Mouse (Mus musculus): ENCODE results near the gene Foxc1. TPM values are rescaled to one million over a fixed set of nuclear protein-coding genes. Genes with fewer than 3 reads are reported as not detected.
A peak's percentile ranks its signal among the peaks of the same experiment; 100 is the strongest.

The Foxc1 gene
- polyA plus RNA-seq, 1 experiment from 2014 or later, result 0.37 TPM

DNA sequence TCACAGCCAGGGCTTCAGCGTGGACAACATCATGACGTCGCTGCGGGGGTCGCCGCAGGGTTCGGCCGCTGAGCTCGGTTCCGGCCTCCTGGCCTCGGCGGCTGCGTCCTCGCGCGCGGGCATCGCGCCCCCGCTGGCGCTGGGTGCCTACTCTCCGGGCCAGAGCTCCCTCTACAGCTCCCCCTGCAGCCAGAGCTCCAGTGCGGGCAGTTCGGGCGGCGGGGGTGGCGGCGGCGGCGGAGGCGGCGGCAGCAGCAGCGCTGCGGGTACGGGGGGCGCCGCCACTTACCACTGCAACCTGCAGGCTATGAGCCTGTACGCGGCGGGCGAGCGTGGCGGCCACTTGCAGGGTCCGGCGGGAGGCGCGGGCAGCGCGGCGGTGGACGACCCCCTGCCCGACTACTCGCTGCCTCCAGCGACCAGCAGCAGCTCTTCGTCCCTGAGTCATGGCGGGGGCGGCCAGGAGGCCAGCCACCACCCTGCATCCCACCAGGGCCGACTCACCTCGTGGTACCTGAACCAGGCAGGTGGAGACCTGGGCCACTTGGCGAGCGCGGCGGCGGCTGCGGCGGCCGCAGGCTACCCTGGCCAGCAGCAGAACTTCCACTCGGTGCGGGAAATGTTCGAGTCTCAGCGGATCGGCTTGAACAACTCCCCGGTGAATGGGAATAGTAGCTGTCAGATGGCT, 1.8 kb downstream of the Foxc1 start:
- ATAC-seq (no peak), DNase-seq (ENCODE audit: low spot score) (peak; percentile 32)
- no peak overlapping the region for H3K27ac ChIP-seq (ENCODE audit: low read length)
- peaks cover 87% of the 10 kb centered on the region for H3K27me3 ChIP-seq (replicated peaks; ENCODE audit: insufficient read depth, low read length)
- H3K4me2 ChIP-seq (replicated peaks; ENCODE audit: low read depth, low read length), result peak overlapping the region; percentile 94
- no peaks in the 10 kb centered on the region for H3K36me3 ChIP-seq (ENCODE audit: insufficient read depth, low read length)
- 0% methylated on average over 39 of the region's 73 CpGs for WGBS
- peak; percentile 47 for TF ChIP-seq CTCF (IDR thresholded peaks at IDR 0.05)
- TF ChIP-seq EP300 (IDR thresholded peaks at IDR 0.05), result no peak
- H3K9me3 ChIP-seq (ENCODE audit: low read length), result no peaks in the 10 kb centered on the region
- no peak overlapping the region for H3K9ac ChIP-seq (replicated peaks; ENCODE audit: low read depth)
- peaks cover 6% of the 10 kb centered on the region for H3K4me1 ChIP-seq (ENCODE audit: insufficient read depth, low read depth, low read length)
- H3K4me3 ChIP-seq (ENCODE audit: low read depth, low read length), result peak overlapping the region; percentile 50

DNA sequence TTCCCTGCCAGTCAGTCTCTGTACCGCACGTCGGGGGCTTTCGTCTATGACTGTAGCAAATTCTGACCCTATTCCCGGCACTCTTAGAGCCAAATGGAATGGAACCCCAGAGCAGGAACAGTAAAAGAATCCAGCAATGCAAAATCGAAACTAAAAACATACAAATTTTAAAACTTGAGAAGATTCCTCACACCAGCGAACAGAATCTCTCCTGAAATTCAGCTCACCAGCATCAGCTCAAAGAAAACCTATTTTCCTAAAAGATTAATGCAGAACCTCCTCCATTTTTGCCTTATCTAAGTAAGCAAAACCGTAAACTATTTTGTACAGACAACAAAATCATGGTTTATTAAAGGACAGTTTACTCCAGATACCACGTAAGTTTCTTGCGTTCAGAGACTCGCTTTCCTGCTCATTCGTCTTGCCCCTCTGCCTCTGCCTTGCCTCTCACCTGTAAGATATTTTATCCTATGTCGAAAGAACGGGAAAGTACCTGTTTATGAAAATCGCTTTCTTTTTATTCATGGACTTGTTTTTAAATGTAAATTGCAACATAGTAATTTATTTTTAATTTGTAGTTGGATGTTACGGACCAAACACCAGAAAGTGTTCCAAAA, 2.5 kb downstream of the Foxc1 start:
- H3K27me3 ChIP-seq (replicated peaks; ENCODE audit: insufficient read depth, low read length), result peaks cover 87% of the 10 kb centered on the region
- ATAC-seq (no peak), DNase-seq (ENCODE audit: low spot score) (no peak)
- peak overlapping the region; percentile 94 for H3K4me2 ChIP-seq (replicated peaks; ENCODE audit: low read depth, low read length)
- WGBS, result 15% methylated on average over 16 of the region's 16 CpGs
- no peaks in the 10 kb centered on the region for H3K36me3 ChIP-seq (ENCODE audit: insufficient read depth, low read length)
- peak overlapping the region; percentile 50 for H3K4me3 ChIP-seq (ENCODE audit: low read depth, low read length)
- TF ChIP-seq EP300 (IDR thresholded peaks at IDR 0.05) (no peak), CTCF (IDR thresholded peaks at IDR 0.05) (no peak)
- H3K9ac ChIP-seq (replicated peaks; ENCODE audit: low read depth), result no peak overlapping the region
- no peaks in the 10 kb centered on the region for H3K9me3 ChIP-seq (ENCODE audit: low read length)
- H3K27ac ChIP-seq (ENCODE audit: low read length), result no peak overlapping the region
- peaks cover 6% of the 10 kb centered on the region for H3K4me1 ChIP-seq (ENCODE audit: insufficient read depth, low read depth, low read length)

DNA sequence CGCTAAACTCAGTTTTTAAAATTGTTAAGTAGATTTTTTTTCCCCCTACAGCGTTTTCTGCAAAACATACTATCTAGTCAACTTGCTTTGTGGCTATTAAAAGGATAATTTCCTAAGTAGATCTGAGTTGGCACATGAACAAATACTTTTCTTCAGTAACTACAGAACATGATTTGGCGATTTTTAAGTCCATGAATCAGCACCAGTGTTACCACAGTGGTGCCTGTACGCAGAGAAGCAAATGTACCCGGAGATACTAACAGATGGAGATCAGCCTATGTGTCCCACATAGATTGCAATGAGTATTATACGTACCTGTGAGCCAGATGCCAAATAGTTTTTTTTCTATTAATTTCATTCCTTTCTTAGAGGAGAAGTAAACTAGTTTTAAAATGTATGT, 3.3 kb downstream of the Foxc1 start:
- DNase-seq (ENCODE audit: low spot score), result no peak
- WGBS, result 32% methylated on average over 6 of the region's 6 CpGs
- H3K4me3 ChIP-seq (ENCODE audit: low read depth, low read length), result no peak overlapping the region

DNA sequence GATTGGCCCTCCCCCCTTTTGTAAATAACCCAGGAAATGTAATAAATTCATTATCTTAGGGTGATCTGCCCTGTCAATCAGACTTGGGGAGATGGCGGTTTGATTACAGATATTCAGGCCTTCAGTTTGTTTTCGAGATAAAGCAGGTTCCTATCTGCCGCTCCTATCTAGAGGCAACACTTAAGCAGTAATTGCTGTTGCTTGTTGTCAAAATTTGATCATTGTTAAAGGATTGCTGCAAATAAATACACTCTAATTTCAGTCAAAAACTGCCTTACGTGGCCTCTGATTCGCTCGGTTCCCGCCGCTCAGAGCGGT, 3.9 kb downstream of the Foxc1 start:
- Histone ChIP-seq H3K27ac (ENCODE audit: low read length) (no peak overlapping the region), H3K4me2 (replicated peaks; ENCODE audit: low read depth, low read length) (no peak overlapping the region), H3K36me3 (ENCODE audit: insufficient read depth, low read length) (no peaks in the 10 kb centered on the region), H3K4me3 (ENCODE audit: low read depth, low read length) (peak overlapping the region; percentile 30), H3K9me3 (ENCODE audit: low read length) (no peaks in the 10 kb centered on the region), H3K9ac (replicated peaks; ENCODE audit: low read depth) (no peak overlapping the region), H3K4me1 (ENCODE audit: insufficient read depth, low read depth, low read length) (peaks cover 6% of the 10 kb centered on the region), H3K27me3 (replicated peaks; ENCODE audit: insufficient read depth, low read length) (peaks cover 83% of the 10 kb centered on the region)
- ATAC-seq (no peak), DNase-seq (ENCODE audit: low spot score) (no peak)
- no peak for TF ChIP-seq EP300 (IDR thresholded peaks at IDR 0.05)
- no peak for TF ChIP-seq CTCF (IDR thresholded peaks at IDR 0.05)
- WGBS, result 17% methylated on average over 9 of the region's 9 CpGs

More for the DNA sequence above, 3.3 kb downstream of the Foxc1 start:
- no peak overlapping the region for H3K4me2 ChIP-seq (replicated peaks; ENCODE audit: low read depth, low read length)
- no peak overlapping the region for H3K9ac ChIP-seq (replicated peaks; ENCODE audit: low read depth)
- H3K27me3 ChIP-seq (replicated peaks; ENCODE audit: insufficient read depth, low read length), result peaks cover 86% of the 10 kb centered on the region
- H3K4me1 ChIP-seq (ENCODE audit: insufficient read depth, low read depth, low read length), result peaks cover 6% of the 10 kb centered on the region
- H3K27ac ChIP-seq (ENCODE audit: low read length), result no peak overlapping the region
- no peaks in the 10 kb centered on the region for H3K9me3 ChIP-seq (ENCODE audit: low read length)
- H3K36me3 ChIP-seq (ENCODE audit: insufficient read depth, low read length), result no peaks in the 10 kb centered on the region
- ATAC-seq, result no peak
- TF ChIP-seq CTCF (IDR thresholded peaks at IDR 0.05), result no peak
- no peak for TF ChIP-seq EP300 (IDR thresholded peaks at IDR 0.05)

DNA sequence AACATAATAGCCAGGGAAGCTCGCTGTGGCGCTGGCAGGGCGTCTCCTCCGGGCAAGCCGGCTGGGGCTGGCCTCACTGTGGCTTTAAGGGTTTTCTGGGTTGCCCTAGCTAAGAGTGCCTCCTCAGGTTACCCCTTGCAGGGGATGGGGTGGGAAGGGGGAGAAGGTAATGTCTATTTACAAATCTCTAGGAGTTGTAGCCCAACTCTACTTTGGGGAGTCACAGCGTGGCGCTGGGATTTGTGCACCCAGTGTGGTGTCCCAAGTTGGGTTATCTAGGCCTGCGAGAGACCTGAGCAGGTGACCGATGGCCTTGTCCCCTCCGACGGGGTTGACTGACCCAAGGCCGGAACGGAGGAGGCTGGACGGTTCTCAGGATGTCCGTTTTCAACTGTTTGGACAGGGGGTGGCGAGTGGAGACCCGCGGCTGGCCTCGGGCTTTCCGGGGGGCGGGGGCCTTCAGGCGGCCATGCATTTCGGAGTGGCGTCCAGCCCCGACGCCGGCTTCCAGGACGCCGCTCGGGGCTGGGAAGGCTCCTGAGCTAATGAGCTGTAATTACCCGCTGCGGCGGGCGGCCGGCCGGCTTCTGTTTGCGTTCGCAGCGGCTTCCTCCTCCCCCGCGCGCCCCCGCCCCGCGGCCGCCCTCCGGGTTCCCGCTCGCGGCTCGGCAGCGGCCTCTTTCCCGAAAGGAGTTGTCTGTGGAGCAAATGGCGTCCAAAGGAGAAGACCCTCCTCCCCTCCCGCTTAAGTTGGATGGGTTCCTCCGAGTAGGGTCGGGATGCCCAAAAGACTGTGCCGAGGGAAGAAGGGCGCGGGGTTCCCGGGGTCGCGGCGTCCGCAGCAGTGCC, 4.5 kb downstream of the Foxc1 start:
- Histone ChIP-seq H3K4me1 (ENCODE audit: insufficient read depth, low read depth, low read length) (peaks cover 6% of the 10 kb centered on the region), H3K9me3 (ENCODE audit: low read length) (no peaks in the 10 kb centered on the region), H3K27ac (ENCODE audit: low read length) (no peak overlapping the region), H3K36me3 (ENCODE audit: insufficient read depth, low read length) (no peaks in the 10 kb centered on the region), H3K27me3 (replicated peaks; ENCODE audit: insufficient read depth, low read length) (peaks cover 83% of the 10 kb centered on the region), H3K4me2 (replicated peaks; ENCODE audit: low read depth, low read length) (peak overlapping the region; percentile 48), H3K4me3 (ENCODE audit: low read depth, low read length) (peak overlapping the region; percentile 30), H3K9ac (replicated peaks; ENCODE audit: low read depth) (no peak overlapping the region)
- no peak for ATAC-seq
- WGBS, result 2% methylated on average over 40 of the region's 65 CpGs
- DNase-seq (ENCODE audit: low spot score), result no peak
- no peak for TF ChIP-seq EP300 (IDR thresholded peaks at IDR 0.05)
- no peak for TF ChIP-seq CTCF (IDR thresholded peaks at IDR 0.05)

DNA sequence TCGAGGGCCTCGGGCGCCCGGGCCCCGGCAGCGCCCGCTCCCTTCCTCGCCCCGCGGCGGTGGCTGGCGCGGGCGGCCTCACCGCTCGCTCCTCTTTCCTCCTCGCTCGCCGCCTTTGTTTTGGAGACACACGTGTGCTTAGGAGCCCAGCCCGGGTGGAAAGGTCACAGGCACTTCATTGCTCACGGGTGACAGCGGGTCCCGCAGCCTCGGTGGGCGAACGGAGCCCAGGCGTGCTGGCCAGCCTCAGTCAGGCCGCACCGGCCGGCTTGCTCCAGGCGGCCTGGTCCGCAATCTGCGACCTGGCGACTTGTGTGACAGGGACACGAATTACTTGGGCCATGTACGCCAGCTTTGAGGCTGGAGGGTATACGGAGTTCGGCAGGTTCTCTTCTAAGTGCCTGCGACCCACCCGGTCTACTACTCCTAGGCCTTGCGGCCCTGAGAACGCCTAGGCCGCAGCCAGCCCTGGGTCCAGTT, 5.1 kb downstream of the Foxc1 start:
- H3K36me3 ChIP-seq (ENCODE audit: insufficient read depth, low read length), result no peaks in the 10 kb centered on the region
- no peak overlapping the region for H3K27ac ChIP-seq (ENCODE audit: low read length)
- peaks cover 78% of the 10 kb centered on the region for H3K27me3 ChIP-seq (replicated peaks; ENCODE audit: insufficient read depth, low read length)
- WGBS, result 41% methylated on average over 25 of the region's 44 CpGs
- peak overlapping the region; percentile 30 for H3K4me3 ChIP-seq (ENCODE audit: low read depth, low read length)
- H3K9me3 ChIP-seq (ENCODE audit: low read length), result no peaks in the 10 kb centered on the region
- H3K9ac ChIP-seq (replicated peaks; ENCODE audit: low read depth), result no peak overlapping the region
- TF ChIP-seq EP300 (IDR thresholded peaks at IDR 0.05) (no peak), CTCF (IDR thresholded peaks at IDR 0.05) (no peak)
- H3K4me2 ChIP-seq (replicated peaks; ENCODE audit: low read depth, low read length), result peak overlapping the region; percentile 48
- no peak for DNase-seq (ENCODE audit: low spot score)
- ATAC-seq, result no peak
- H3K4me1 ChIP-seq (ENCODE audit: insufficient read depth, low read depth, low read length), result peaks cover 6% of the 10 kb centered on the region
